Mouse (Mus musculus) CH12F3 (cell line): ENCODE measurements around the gene Zdhhc9.

Experiments
- in situ Hi-C: fragments of 300-500 bp; cut with MboI; formaldehyde crosslinking; loops from 2 replicates; pipeline ENCODE4 v1.14.3; 2020; ENCODE audit warnings: low sequenced_read_pairs

The Zdhhc9 gene

DNA sequence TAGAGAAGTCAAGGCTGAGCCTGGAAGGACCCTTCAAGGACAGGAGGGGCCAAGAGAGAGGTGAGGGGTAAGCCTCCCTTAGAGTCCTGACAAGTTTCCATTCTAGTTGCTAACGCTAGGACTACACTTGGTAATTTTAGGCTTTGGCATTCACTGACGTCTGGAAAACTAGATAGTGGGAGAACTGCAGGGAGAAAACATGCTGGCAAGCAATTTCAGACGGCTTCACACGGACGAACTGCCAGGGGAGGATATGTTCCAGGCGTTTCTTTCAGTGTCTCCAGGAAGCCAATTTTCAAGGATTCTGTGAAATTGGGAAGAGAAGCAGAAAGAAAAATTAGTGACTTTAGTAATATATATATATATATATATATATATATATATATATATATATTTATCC lies 26.8 kb downstream of the Zdhhc9 start:
- in situ Hi-C loops, result no loop called here

DNA sequence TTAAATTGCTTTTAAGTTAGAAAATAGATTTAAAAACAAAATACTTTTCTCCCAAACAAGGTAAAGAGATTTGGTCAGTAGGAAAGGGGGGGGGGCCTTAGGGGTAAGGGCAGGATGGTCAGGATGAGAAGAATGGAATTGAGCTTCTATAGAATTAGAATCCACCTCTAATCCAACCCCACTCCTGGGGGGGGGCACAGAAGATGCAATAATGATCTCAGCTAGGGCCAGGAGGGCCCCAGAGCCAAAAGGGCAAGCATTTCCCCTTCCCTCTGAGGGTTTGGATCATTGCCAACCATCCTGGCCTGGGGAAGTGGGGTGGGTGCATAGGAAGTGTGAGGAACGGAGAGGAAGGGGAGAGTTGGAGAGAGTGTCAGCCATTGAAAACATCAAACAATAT lies 38.3 kb downstream of the Zdhhc9 start:
- in situ Hi-C loops, result no loop called here

DNA sequence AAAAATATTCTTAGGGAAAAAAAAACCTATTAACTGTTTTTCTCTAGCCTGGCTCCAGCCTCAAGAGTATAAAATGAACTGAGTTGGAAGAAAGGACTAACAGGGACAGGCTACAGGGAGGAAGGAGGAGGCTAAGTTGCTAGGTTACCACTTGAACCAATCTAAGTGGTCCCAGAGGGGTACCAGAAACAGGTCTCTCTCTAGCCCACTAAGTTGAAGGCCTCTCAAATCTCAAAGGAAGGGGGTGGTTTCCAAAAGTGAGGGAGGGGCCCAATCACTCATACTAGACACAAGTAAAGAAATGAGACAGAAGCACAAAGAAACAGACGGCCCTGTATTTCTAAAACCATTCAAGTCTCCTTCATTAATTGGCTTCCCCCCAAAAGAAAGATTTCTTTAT lies 38.8 kb downstream of the Zdhhc9 start:
- in situ Hi-C loops, result no loop called here

DNA sequence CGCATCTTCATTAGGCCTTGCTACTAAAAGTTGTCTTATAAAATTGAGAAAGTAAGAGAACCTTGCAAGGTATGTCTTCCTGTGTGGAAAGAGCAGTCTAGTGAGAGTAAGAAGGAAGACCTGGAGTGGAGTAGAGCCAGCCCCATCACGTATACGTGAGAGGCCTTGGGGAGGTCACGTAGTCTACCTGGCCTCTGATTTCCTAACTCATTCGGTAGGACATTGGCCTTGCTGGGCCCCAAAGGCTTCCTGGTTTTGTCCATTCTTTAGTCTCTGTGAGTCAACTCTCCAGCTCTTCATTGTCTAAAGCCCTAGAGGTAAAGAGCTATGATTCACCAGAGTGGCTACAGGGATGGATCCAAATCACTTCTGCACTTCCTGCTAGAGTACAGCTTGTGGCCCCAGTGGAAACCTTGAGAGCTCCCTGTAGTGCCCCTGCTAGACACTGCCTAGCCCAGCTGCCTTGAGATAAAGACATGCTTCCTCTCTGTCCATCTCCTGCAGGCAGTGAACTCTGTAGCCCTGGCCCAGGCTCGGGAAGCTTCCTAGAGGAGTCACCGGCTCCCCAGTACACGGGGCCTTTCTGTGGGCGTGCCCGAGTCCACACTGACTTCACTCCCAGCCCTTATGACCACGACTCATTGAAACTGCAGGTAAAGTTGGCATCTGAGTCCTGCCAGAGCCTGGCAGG lies 50.3 kb downstream of the Zdhhc9 start:
- in situ Hi-C loops, result no loop called here

DNA sequence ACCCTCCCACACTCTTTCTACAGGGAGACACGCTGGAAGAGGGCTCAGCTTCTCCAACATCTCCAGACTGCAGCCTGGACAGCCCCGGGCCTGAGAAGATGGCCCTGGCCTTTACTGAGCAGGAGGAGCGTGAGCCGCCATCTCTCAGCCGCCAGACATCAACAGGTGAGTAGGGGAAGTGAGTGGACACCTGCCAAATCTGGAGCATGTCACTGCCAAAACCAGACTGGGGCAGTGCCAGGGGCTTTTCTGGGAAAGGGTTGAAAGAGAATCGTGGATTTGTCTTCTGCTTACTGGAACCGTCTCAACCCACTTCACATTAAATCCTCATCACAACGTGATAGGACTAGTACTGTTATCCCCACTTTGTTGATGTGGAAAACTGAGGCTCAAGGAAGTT lies 51.3 kb downstream of the Zdhhc9 start:
- in situ Hi-C loops, result no loop called here

DNA sequence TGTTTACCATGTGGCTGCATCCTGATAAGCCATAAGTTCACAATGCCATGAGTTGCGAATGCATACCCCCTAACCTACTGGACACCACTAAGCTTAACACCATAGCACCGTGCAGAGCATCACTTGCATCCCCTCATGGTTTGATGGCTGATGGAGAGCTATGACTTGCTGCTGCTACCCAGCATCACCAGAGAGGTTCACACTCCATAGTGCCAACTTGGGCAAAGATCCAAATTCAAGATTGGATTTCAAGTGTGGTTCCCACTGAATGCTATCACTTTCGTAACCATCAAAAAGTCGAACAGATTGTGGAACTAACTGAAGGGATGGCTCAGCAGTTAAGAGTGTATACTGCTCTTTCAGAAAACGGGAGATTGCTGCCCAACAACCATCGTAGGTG lies 53.2 kb downstream of the Zdhhc9 start:
- in situ Hi-C loops, result no loop called here

DNA sequence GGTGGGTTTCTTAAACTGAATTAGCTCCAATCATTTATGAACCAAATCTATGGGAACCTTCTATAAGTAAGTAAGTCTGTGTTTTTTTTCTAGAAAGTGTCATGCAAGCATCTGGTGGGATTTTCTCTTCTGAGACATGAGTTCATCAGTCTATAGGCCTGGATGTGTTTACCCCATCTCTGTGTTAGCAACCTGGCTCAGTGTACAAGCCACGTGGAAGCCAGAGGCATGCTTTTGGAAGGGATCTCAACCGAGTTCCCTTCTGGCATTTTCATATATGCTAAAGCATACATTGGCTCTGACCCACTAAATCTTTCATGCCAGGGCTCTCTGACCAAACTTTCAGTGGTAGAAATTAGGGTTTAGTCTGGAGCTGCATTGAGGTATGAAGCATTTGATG lies 54.7 kb downstream of the Zdhhc9 start:
- in situ Hi-C loops, result no loop called here

DNA sequence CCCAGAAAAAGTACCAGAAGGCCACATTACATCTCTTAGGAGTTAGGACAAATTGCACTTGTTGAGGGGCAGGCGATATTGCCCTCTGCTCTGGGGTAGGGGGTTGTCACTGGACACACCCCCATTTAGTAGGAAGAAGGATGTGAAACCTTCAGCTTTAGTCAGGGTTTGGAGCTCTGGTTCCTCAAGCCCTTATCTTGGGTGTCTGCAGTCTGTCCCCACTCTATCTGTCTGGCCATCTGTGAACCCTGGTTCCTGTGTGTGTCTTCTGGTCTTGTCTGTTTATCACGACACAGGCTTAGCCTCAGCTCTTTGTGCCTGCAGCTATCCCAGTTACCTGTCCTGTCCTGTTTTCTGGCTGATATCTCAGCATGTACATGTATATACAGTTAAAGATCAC lies 55.3 kb downstream of the Zdhhc9 start:
- in situ Hi-C loops, result no loop called here

DNA sequence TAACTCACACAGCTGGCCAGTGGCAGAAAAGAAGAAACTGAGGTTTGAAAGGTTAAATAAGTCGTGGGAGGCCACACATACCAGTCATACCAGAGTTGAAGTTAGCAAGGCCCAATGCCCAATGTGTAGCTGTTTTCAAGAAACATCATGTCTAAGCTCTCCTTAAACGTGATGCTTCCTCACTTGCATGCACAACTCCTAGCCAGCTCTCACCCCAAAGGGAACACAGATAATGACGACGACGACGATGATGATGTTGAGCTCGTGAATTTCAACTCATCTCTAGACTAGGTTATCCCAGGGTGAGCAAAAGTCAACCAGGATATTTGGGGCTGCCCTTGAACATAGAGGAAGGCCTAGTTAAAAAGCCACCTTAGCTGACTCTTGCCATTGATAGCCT lies 56.6 kb downstream of the Zdhhc9 start:
- in situ Hi-C loops, result no loop called here

DNA sequence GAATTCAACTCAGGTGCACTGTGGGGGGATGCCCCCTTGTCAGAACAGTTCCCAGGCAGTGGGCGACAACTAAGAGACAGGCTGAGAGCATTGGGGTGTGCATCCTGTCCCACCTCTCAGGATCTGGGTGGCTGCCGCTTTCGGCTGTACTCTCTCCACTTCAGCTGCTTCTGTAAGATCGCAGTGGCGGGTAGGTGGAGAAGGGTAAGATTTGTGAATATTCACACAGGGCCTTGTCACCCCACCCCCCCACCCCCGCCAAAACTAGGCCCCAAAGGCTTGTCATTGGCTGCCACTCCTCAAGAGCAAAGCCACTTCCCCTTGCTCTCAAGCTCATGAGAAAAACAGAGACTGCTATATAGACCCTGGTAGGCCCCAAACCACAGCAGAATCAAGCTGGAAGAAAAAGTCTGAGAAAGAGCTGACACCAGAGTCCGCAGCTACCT lies 60.9 kb downstream of the Zdhhc9 start:
- in situ Hi-C loops, result no loop called here

DNA sequence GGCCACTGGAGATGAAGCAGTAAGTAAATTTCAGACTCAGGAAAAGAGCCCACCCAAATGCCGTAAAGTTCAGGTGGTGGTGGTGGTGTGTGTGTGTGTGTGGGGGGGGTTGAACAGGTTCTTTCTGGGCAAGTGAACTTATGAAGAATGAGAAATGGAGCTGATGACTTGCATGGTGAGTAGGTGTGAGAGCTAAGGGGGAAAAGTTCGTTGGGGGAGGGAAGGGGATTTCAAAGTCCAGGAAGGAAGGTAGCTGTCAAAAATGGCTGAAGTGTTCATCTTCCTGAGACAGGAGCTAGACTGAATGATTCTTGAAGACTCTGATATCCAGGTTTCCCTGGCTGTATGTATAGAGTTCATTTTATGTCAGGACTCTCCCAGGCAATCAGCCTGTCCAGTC lies 61.5 kb downstream of the Zdhhc9 start:
- in situ Hi-C loops, result no loop called here

DNA sequence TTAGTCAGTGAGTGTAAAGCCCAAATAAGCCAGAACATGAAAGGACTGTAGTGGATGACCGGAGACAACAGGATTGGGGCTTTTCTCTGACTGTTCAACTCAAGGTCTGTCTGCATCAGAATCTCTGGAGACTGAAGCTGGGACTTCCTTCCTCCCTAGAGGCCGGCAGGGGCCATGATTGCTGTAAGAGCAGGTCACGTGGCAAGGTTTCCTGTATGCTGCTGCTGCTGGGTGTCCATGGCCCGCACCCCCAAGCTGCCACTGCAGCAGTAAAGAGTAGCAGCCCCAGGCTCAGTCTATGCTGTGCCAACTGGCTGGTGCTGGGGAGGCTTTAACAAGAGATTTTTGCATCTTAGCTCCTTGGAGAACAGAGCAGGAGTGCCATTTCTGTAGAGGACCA lies 62.4 kb downstream of the Zdhhc9 start, which contains the start of gene Sash3:
Gene Sash3, plus strand, starts transcription at position 175 of the 400 bp plus-strand sequence.
- in situ Hi-C loops, result no loop called here

DNA sequence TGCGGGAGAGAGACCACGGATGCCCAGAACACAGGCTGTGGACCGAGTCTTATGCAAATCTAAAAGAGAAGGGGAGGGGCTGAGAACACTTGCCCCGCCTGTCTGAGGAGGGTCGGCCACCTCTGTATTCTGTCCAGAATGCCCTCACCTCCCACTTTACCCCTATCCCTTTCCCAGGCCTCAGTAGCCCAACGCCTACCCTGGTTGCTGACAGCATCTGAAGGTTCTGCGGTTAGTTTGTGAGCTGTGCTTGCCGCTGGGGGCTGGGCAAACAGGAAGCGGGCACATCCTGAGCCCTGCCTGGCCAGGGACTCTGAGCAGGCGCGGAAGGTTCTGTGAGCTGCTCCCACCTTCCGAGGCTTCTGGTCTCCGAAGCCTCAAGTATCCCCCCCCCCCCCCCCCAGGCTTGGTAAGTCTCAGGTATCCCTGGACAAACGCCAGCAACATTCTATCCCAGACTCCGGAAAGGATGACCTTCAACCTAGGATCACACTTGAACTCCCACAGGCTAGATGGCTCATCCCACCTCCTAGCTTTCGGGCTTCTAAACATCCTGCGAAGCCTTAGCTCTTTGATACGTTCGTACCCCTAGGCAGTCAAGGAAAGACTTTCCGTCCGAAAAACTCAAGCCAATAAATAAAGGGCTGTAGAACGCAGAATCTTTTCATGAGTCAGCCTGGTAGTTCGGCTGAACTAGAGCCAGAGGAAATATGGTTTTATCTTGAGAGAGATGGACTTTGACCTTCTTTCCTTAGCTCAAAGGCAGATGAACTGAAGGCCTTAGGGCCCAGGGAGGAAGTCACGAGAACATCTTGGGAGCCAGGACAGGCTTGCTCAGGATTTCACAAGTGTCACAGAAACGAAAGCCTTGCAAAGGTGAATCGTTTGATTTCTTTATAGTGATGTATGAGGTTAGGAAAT lies 65.0 kb downstream of the Zdhhc9 start:
- in situ Hi-C loops, result no loop called here

DNA sequence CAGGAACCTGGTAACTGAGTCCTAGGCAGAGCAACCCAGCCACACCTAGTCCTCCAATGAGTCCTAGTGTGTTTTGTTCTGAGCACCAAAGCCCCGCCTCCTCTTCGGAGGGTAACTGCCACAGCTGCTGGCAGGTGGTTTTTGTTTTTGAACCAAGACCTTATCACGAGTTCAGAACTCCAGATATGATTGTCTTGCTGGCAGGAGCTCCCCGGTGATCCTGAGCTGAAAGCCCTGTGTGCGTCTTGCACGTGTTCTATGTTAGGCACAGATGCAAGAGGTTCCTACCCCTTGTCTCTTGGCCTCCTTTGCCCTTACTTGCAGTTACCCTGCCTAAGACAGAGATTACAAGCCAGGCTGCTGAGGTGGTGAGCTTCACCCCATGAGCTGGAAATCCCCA lies 67.2 kb downstream of the Zdhhc9 start:
- in situ Hi-C loops, result no loop called here

DNA sequence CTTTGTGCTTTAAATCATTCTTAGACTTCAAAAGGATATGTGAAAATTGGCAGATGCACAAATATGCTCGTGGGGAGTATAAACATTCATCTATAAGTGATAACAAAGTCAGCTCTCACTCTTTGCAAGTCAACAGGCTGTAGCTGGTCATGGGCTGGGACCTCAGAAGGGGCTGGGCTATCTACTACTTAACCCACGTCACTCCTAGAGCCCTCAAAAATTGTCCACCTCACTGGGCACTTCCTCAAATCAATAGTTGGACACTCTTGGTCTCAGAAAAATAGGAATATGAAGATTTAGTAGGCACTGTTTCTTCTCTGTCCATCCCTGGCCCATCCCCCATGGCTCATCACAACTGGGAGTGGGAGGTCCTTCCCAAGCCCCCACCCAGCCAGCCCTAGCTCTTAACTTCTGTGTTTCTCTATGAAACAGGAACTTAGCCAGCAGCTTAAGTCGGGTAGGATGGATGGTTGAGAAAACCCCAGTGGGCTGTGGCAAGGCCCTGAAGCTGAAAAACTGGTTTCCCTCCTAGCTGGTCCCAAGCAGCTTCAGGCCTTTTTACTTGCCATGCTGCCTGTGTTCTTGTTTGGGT lies 68.3 kb downstream of the Zdhhc9 start:
- in situ Hi-C loops, result no loop called here

DNA sequence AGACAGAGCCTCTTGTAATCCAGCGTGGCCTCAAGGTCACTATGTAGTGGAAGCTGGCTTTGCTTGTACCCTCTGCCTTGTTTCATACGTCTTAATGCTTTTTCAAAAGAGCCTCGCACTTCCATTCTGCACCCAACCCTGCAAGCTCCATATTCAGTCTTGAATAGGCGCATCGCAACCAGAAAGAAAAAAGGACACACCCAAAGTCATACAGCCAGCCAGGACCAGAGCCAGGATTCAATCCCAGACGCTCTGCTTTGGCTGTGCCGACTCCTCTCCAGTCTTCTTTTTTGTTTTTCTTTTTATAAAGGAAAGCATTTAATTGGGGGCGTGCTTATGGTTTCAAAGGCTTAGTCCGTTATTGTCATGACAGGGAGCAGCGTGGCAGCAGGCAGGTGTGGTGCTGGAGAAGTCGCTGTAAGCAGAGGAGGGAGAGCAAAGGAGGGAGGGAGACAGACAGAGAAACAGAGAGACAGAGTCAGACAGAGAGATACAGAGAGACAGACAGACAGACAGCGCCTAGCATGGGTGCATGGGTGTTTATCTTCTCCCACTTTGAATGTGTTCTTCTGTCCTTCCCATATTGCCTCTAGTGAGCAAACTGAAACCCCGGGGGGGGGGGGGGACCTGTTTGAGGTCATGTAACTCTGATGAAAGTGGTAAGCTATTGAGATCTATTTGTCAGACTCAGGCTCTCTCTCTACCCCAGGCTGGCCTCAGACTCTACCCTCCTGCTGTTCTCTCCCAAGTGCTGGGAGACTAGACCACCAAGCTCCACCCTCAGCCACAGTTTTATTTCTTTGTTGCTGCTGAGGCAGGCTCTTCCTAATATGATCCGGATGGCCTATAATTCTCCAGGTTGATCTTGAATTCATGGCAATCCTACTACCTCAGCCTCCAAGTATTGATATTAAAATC lies 69.1 kb downstream of the Zdhhc9 start:
- in situ Hi-C loops, result no loop called here

DNA sequence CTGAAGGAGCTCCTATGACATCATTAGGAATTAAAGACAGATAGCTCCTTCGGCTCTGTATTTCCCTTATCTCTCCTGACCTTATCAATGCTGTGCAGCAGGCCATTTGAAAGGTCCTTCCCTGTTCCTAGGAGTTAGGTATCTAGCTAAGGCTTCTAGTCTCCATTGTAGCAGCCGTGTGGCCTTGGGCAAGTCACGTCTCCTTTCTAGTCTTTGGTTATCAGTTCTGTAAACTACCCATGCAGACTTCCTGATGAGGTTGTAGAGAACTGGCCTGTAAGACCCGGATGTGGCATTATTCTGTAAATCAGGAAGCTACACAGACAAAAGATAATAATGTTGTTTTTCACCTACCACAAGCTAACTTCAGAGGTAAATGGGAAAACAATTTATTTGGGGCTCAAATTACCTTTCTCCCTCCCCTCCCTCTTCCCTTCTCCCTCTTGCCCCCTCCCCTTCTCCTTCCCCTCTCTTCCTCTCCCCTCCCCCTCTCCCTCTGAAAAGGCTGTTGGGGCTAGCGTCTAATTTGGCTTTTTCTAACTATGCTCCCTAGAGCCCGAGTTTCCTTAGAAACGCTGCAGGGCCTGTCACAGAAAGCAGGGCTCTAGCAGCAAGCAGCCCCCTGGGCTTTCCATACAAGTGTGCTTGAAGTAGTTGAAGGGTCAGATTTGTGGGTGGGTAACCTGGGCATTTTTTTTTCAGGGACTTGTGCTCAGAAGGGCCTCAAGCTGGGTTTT lies 70.0 kb downstream of the Zdhhc9 start:
- in situ Hi-C loops, result no loop called here

DNA sequence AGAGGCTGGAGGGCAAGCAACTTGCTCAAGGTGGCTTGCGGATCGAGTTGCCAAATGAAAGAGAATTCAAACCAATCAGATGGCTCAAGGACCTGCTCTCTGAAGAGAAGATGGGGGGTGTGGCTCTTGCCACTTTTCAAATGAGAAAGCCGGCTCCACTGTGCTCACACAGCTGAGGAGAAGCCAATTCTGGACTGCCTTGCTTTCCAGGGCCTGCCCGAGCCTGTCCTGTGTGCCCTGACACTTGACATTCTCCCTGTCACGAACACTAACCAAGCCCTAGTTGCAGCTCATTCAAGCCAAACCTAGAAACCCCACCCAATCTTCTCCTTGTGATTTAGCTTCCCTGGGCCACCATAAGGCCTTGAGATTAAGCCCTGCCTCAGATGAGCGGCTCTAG lies 70.7 kb downstream of the Zdhhc9 start:
- in situ Hi-C loops, result no loop called here

DNA sequence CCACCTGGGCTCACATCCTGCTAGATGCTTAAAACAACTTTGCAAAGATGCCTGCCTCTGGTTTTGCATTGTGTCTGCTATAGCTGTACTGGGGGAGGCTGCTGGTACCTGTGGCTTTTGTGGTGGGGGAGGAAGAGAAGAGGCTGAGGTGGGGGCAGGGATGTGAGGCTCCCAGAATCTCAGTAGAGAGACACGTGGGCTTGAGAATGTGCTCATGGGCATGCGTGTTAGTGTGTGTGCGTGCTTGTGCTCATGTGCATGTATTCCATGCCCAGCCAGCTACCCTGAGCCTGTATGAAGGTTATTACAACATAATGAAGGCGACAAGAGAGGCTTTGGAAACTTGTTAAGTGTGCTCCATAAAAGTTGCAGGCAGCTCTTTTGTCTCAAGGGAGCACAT lies 71.7 kb downstream of the Zdhhc9 start:
- in situ Hi-C loops, result no loop called here

DNA sequence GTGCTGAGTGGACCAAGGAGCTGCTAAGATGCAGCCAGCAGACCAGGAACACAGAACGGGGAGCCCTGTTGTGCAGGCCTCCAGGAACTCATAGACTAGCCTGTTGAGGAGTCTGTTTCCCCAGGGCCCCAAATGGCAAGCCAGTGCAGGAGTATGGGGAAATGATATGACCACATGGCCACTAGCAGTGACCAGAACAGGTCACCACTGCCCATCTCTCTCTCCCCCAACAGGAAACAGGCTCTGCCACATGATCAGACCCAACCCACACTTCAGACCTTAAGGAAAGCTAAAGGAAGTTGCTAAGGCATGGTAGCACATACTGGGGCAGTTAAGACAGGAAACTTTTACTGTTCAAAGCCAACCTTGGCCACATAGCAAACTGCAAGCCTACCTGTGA lies 79.5 kb downstream of the Zdhhc9 start:
- in situ Hi-C loops, result no loop called here
